ENCODE assay signal across 30 mouse cellular contexts in genomic region chr7:96959168-96959567, GRCm38 (mm10). TPM values are rescaled to one million over a fixed set of nuclear protein-coding genes. Genes with fewer than 3 reads are reported as not detected.
DNase-seq lines count a peak whose midpoint lies in the region; ATAC-seq lines count a peak whose summit lies in the region.
"Had no signal": no experiment of that assay in that cellular context is flagged by ENCODE, and none has a peak within 500 bp of the region (broad histone marks: within the 10 kb centered on the region; RNA-seq: fewer than 3 reads in every experiment).

No protein-coding gene starts in this region.

- peak overlapping the region; percentile 51 for H3K4me2 ChIP-seq in liver, embryonic 12.5 days
- H3K4me2 ChIP-seq in hindbrain, embryonic 14.5 days (replicated peaks) = no peak overlapping the region
- H3K4me2 ChIP-seq: embryonic facial prominence, embryonic 12.5 days; forebrain, embryonic 15.5 days; heart, embryonic 11.5 days; lung, embryonic 14.5 days; neural tube, embryonic 15.5 days had no signal

- H3K9me3 ChIP-seq in liver, embryonic 12.5 days (replicated peaks) = no peaks in the 10 kb centered on the region
- H3K9me3 ChIP-seq in hindbrain, embryonic 14.5 days (ENCODE audit: control insufficient read depth, low read length) = no peaks in the 10 kb centered on the region
- H3K9me3 ChIP-seq: embryonic facial prominence, embryonic 12.5 days; forebrain, embryonic 15.5 days; G1E; hindbrain, embryonic 10.5 days; midbrain, embryonic 10.5 days; neural tube, embryonic 15.5 days had no signal

- ATAC-seq in common myeloid progenitor, adult 5-6 weeks (replicated peaks; ENCODE audit: low read depth, poor library complexity, severe bottlenecking) = peak; percentile 68
- ATAC-seq in liver, embryonic 12.5 days = peak; percentile 100
- 0 out of 2 replicates have a peak, but pooled peaks have one; percentile 15 for ATAC-seq in megakaryocyte, adult 5-6 weeks (ENCODE audit: poor library complexity, severe bottlenecking)
- ATAC-seq in hindbrain, embryonic 14.5 days (ENCODE audit: low FRiP score) = no peak
- ATAC-seq in monocyte, adult 5-6 weeks (replicated peaks; ENCODE audit: insufficient number of reproducible peaks, low FRiP score, low TSS enrichment, poor library complexity, severe bottlenecking) = no peak
- ATAC-seq: forebrain, embryonic 15.5 days; hindbrain, postnatal 0 days; intestine, postnatal 0 days; midbrain, embryonic 16.5 days had no signal

- peaks cover 83% of the 10 kb centered on the region for H3K36me3 ChIP-seq in liver, embryonic 12.5 days
- H3K36me3 ChIP-seq in hindbrain, embryonic 14.5 days (replicated peaks; ENCODE audit: control insufficient read depth, insufficient read depth) = peaks cover 39% of the 10 kb centered on the region

- H3K9ac ChIP-seq in liver, embryonic 12.5 days = no peak overlapping the region
- H3K9ac ChIP-seq in hindbrain, embryonic 14.5 days = no peak overlapping the region
- H3K9ac ChIP-seq: embryonic facial prominence, embryonic 12.5 days; forebrain, embryonic 15.5 days; lung, embryonic 14.5 days; neural tube, embryonic 15.5 days had no signal

- peak overlapping the region; percentile 60 for H3K27ac ChIP-seq in liver, embryonic 12.5 days
- H3K27ac ChIP-seq in hindbrain, embryonic 14.5 days = no peak overlapping the region
- H3K27ac ChIP-seq: embryonic facial prominence, embryonic 12.5 days; forebrain, embryonic 15.5 days; hindbrain, embryonic 10.5 days; hindbrain, postnatal 0 days; midbrain, embryonic 10.5 days; neural tube, embryonic 15.5 days had no signal

- H3K27me3 ChIP-seq in liver, embryonic 12.5 days (replicated peaks) = no peaks in the 10 kb centered on the region
- H3K27me3 ChIP-seq in hindbrain, embryonic 14.5 days (ENCODE audit: control insufficient read depth, insufficient read depth, low read length) = no peaks in the 10 kb centered on the region
- H3K27me3 ChIP-seq: CH12.LX; embryonic facial prominence, embryonic 12.5 days; forebrain, embryonic 15.5 days; neural tube, embryonic 15.5 days had no signal

- H3K4me1 ChIP-seq in liver, embryonic 12.5 days = peaks cover 41% of the 10 kb centered on the region
- no peaks in the 10 kb centered on the region for H3K4me1 ChIP-seq in hindbrain, embryonic 14.5 days (replicated peaks; ENCODE audit: control insufficient read depth, insufficient read depth, low read length)
- H3K4me1 ChIP-seq: embryonic facial prominence, embryonic 12.5 days; hindbrain, embryonic 10.5 days; midbrain, embryonic 10.5 days; neural tube, embryonic 15.5 days had no signal

- 46% methylated on average over 5 of the region's 5 CpGs for WGBS in liver, embryonic 12.5 days (ENCODE audit: insufficient replicate concordance)
- WGBS in hindbrain, embryonic 14.5 days = 97% methylated on average over 5 of the region's 5 CpGs

- H3K4me3 ChIP-seq in liver, embryonic 12.5 days = no peak overlapping the region
- H3K4me3 ChIP-seq in hindbrain, embryonic 14.5 days (replicated peaks; ENCODE audit: low read length) = no peak overlapping the region
- H3K4me3 ChIP-seq: embryonic facial prominence, embryonic 12.5 days; erythroblast, embryonic 14.5 days; forebrain, embryonic 15.5 days; hindbrain, embryonic 10.5 days; midbrain, embryonic 10.5 days; neural tube, embryonic 15.5 days had no signal

- DNase-seq in c-Kit-negative CD71-positive TER-119-positive erythroid progenitor cells, embryonic 14.5 days (ENCODE audit: low read depth, low spot score) = peak; percentile 29
- DNase-seq in hindbrain, embryonic 14.5 days (ENCODE audit: low spot score) = no peak
- no peak for DNase-seq in adrenal gland, adult 2 months
- DNase-seq: adrenal gland, adult 8-10 months; B cell, adult 2 months; cerebellum, adult 9-11 months; gastrocnemius, postnatal 10 days; heart, postnatal 10 days; kidney, postnatal 25 days; layer of hippocampus, postnatal 36 days; lung, embryonic 14.5 days; lung, postnatal 36 days; right cerebral cortex, adult 18-20 months; thymus, postnatal 4 days had no signal

RNA-seq across cellular contexts. Expression of gene Nars2, which starts 7.9 kb away (rescaled TPM):
- total RNA-seq in common myeloid progenitor, adult 5-6 weeks (2017) = 9.4 and 17.9 TPM in 2 replicates
- polyA plus RNA-seq in liver, embryonic 12.5 days (2016; fragmentation: Nextera tagmentation; extraction: Ambion mirVana) = 21.8 and 23.1 TPM in 2 replicates
- total RNA-seq in megakaryocyte, adult 5-6 weeks (2015) = 2.6 and 3.1 TPM in 2 replicates
- total RNA-seq in megakaryocyte, adult 5-6 weeks (2017) = 3.3 and 4.0 TPM in 2 replicates
- 19.1 and 19.4 TPM in 2 replicates for polyA plus RNA-seq in hindbrain, embryonic 14.5 days (2014; fragmentation: Nextera tagmentation; extraction: Ambion mirVana)
- total RNA-seq in adrenal gland, adult 2 months (2021) = 10 to 100 TPM; 12.3 to 22.4 TPM
- 2.5 and 3.1 TPM in 2 replicates for polyA plus RNA-seq in adrenal gland, adult 2 months (2012; rRNA removed)
- total RNA-seq in monocyte, adult 5-6 weeks (2017) = 2.1 to 8.2 TPM (median 2.6 TPM) in 3 replicates

Comparison
In these comparisons a context has a peak if more than half of its experiments do, and no peak if none do; other contexts are left out.
1. ATAC-seq: peak in common myeloid progenitor, adult 5-6 weeks (single experiment), liver, embryonic 12.5 days (single experiment) and megakaryocyte, adult 5-6 weeks (single experiment); none in hindbrain, embryonic 14.5 days (single experiment) and monocyte, adult 5-6 weeks (single experiment).